Mouse (Mus musculus): ENCODE measurements at regions not wholly inside any gene's neighbourhood (a gene's known extent, or its start where the extent isn't known, plus 50 kb on each side); places are given as distances from the start of the nearest gene placed in this dataset.
A peak's percentile ranks its signal among the peaks of the same experiment; 100 is the strongest.

DNA sequence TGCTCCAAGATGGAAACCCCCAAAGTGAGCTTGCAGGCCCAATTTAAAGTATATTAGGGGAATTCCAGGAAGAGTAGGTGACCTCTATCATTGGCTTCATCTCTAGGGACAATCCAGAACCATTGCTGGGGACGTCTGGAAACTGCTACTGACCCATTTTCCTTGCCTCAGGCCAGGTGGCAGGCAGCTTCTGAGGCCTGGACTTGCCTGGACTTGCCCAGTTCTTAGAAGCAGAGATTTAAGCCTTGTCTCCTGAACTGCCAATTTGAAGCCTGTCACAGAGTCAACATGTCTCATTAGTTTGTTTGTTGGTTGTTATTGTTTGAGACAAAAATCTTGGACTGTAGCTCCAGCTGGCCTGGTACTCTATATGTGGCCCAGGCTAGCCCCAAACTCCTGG, 151.1 kb downstream of the Sp3 start:
- DNase-seq (ENCODE audit: low read depth), result no peak

- DNase-seq (ENCODE audit: low read depth), result no peak
Measured at GRCm38 (mm10) chr2:72832770-72833169, 147.5 kb downstream of the Sp3 start.

DNA sequence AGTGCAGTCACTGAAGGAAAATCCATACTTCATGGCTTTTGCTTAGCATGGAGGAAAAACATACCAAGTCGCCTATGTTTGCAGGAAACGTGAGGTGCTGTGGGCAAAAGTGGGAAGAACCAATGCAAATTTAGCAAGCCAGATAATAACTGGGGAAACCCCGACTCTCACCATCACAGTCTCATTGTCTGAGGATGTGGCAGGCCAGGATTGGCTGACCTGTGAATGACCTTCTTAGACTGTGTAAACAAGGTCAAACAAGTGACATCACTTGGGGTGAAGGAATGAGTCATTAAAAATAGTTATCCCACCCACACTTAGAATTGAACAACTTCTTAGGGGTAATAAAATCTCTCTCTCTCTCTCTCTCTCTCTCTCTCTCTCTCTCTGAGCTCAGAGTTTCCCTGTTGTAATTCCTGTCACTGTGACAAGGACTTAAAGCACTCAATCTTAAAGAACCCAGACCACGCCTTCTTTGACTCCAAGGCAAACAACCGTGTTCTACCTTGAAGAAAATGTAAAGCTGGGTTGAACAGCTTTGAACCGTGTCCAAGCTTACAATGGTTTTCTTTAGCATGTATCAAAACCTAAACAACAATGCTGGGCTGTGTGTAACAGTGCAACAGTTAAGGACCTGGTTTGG, 142.0 kb downstream of the Sp3 start:
- DNase-seq (ENCODE audit: low read depth), result peak; percentile 77

DNA sequence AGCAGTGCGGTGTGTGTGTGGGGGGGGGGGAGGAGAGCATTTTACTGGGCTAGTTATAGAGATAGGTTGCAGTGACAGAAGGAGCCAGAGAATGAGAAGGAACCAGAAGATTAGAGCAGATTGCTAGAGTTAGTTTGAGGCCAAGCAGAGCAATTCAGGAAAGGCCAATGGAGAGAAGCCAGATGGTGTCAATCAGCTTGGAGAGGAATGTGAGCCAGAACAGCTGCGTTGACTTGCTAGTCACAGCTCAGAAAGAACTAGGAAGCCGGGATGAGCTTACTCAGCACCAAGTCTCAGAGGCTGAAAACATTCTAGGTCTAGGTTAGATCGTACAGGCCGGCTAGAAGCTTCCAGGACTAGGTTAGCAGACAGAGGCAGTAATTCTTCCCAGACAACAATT, 140.6 kb downstream of the Sp3 start:
- DNase-seq (ENCODE audit: low read depth), result no peak

GRCm38 (mm10) chr2:72841367-72841766, 138.9 kb downstream of the Sp3 start:
- DNase-seq (ENCODE audit: low read depth), result no peak

GRCm38 (mm10) chr2:72843610-72844009, 136.6 kb downstream of the Sp3 start:
- DNase-seq (ENCODE audit: low read depth), result no peak

- DNase-seq (ENCODE audit: low read depth), result no peak
Measured at GRCm38 (mm10) chr2:72849441-72850192, 130.6 kb downstream of the Sp3 start.

GRCm38 (mm10) chr2:72852509-72852908, 127.7 kb downstream of the Sp3 start:
- no peak for DNase-seq (ENCODE audit: low read depth)

DNA sequence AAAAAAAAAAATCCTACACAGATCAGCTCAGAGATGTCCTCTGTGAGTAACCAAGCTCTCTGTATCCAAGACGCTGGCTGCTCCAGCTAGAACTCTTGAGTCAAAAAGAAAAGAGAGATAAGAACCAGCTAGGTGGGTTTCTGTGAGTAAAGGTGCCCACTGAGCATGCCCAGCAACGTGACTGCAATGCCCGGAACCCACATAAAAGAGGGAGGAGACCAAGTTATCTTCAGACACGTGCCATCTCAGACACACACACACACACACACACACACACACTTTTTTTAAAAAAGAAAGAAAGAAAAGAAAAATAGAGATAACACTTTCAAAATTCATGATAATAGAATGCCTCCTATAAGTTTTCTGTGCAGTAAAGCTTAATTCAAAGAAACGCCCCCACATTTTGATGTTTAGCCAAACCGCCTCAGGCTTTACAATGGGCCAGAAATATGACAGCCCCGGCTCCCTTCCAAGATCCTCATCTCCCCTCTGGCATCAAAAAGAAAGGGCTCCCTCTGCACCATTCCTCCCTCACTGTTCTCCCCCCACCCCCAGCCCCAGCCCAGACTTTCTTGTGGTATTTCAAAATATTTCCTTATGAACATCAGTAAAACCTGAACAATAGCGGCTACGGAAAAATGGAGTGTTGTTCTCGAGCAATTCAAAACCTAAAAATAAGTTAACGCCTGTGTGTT, 124.8 kb downstream of the Sp3 start:
- DNase-seq (ENCODE audit: low read depth), result peak; percentile 79

- DNase-seq (ENCODE audit: low read depth), result peak; percentile 60
Measured at GRCm38 (mm10) chr2:72855971-72856755, 124.1 kb downstream of the Sp3 start.

- DNase-seq (ENCODE audit: low read depth), result peak; percentile 58
Measured at GRCm38 (mm10) chr2:72857377-72857776, 122.9 kb downstream of the Sp3 start.

DNA sequence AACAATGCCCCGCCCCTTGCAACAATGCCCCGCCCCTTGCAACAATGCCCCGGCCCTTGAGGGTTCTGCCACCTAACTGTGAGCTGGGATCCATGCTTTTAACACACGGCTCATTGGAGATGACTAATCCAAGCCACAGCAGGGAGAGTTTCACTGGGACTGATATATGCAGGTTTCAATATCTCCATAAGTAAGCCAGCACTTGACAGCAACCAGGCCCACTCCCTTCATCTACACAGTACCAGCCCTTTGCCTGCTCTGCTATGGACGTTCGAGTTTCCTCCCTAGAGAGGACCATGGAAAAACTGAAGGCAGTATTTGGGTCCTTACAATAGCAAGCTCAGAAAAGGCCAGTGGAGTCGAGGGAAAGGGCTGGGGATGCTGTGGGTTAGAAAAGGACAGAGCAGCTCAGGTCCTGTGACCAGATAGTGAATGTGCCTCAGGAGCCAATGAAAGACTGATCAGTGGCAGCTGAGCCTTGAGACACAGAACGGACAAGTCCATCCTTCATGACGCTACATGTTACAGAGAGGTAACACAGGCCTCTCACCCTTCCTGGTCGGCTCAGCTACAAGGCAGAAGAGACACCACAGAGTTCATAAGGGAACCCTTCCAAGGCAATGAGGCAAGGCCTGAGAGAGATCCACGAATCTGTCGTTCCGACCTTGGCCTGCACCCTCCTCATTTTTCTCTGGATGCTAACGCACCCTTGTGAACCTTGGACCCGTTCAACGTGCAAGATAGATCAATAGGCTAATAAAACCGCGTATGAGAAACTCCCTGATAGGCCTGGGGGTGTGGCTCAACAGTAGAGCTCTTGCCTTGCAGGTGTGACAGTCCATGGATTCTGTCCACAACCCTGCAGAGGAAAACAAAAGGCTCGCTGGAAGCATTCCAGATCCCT, 114.5 kb downstream of the Sp3 start:
- no peak for DNase-seq (ENCODE audit: low read depth)

DNA sequence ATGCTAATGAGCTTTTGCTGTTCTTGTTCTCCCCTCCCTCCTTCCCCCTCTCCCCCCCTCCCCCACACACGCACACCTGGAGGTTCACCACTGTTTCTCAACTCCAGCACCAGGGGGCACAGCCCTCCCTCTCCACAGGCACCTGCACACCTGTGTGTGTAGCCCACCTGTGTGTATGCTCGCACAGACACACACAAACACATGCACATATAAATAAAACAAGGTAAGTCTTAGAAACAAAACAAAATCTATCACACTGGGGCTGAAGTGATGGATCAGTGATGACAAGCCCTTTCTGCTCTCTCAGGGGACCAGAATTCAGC, 113.9 kb downstream of the Sp3 start:
- DNase-seq (ENCODE audit: low read depth), result no peak

- no peak for DNase-seq (ENCODE audit: low read depth)
Measured at GRCm38 (mm10) chr2:72868173-72868572, 112.1 kb downstream of the Sp3 start.

DNA sequence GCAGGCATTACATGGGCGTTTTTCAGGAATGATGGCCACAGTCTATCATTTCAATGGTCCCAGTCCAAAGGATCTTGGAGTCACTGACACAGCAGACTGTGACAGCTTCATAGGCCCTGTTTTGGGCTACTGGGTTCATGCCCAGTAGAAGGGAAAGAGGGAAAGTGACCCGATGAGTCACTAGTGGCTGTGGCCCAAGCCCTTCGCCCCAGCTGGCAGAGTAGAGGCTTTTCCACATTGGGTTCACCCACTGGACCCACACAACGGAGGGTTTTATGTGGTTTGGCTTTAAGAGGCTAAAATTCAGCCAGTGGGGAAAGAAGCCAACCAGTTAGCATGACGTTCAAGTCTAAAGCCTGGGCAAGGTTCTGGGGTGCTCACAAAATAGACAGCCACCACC, 108.4 kb downstream of the Sp3 start:
- no peak for DNase-seq (ENCODE audit: low read depth)

GRCm38 (mm10) chr2:72873948-72874347, 106.3 kb downstream of the Sp3 start:
- DNase-seq (ENCODE audit: low read depth), result no peak

DNA sequence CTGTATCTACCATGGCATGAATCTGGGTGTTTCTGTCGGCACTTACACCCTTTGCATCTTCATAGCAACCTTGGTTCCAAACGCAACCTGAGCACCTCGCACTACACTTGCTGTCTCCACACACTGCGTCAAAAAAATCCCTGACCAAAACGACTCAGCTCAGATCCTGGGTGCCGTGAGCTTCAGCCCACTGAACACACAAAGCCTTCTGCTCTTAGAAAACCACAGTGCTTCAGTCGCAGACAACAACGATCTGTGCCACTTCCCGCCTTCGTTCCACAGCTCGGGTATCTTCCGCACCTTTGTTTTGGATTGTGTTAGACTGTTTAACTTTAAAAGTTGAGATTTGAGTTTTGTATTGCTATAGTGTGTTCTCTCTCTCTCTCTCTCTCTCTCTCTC, 105.7 kb downstream of the Sp3 start:
- peak; percentile 77 for DNase-seq (ENCODE audit: low read depth)

GRCm38 (mm10) chr2:72875677-72876076, 104.6 kb downstream of the Sp3 start:
- DNase-seq (ENCODE audit: low read depth), result peak; percentile 27

DNA sequence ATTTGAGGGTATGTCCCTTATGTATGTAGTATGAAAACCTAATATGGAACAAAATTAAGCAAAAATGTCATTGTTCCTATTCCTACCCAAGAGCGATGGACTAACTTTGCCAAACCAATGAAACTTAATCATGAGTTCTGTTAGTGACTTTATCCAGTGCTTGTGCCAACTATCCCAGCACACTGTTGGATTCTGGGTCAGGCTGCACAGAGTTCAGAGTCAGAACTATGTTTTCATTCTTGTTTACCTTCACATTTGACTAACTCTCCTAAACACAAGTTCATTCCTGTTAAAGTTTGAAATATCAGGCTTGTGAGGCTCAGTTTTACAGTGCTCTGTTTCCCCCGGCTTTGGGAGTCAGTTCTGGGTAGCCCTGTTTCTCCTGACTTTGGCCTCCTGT, 100.2 kb downstream of the Sp3 start:
- no peak for DNase-seq (ENCODE audit: low read depth)

DNA sequence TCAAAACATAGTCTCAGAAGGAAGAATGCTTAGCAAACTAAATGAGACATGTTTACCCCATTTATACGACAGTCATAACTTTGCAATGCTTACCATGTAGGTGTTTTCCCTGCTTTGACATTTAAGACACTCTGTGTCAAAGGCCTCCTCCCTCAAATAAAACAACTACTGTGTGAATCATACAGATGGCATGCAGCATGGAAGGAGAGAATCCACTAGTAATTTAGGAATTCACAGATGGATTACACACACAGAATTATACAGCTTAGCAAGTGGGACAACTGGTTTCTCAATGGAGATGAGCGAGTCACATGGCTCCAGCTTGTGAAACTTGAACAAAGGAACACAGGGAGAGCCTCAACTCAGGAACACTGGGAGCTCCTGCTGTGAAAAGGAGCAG, 98.7 kb downstream of the Sp3 start:
- DNase-seq (ENCODE audit: low read depth), result no peak

GRCm38 (mm10) chr2:72886250-72886649, 94.0 kb downstream of the Sp3 start:
- no peak for DNase-seq (ENCODE audit: low read depth)
